Comparison of ENCODE assay signal across 1 mouse cellular context in the genomic region with DNA sequence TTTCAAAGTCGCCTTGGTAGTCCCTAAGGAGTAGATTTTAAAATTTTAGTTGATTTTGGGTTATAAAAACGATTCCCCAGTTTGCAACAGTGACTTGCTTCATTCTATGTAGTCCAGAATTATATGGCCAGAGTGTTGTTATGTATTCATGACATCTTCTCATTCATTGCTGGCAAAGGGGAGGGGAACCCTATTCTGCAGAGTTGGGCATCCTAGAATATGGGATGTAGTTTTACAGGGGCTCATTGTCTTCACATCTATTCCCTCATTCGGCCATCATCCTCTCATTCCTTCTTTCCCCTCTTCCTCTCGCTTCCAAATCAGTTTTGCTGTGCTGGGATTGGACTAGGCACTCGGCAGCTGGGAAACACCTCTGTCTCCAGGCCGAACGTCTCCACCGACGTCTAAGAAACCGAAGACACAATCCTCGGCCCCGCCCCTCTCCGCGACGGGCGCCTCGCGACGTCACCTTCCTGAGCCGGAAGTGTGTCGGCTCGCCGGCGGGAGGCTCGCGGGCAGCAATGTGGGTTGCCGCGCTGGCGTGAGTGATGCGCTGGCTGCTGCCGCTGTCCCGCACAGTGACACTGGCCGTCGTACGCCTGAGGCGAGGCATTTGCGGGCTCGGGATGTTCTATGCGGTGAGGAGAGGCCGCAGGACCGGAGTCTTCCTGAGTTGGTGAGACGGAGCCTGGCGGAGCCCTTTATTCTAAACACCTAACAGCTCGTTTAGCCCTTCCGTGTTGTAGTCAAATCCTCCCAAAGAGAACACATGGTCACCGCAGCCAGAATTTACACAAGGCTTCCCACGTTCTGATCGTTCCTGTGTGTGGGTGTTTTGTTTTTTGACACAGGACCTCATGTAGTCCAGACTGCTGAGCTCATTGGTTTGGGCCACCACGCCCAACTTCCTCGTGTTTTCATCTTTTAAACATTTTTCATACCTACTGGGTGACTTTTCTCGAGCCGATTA.
TF ChIP-seq lines count a peak whose summit lies in the region.

A gene (plus strand): TSS at position 462 of the 970 bp plus-strand sequence.

TF ChIP-seq in CH12.LX, 34 proteins besides CTCF, POLR2A, EP300 and RAD21 (continued from another document):
- TF ChIP-seq PAX5 (IDR thresholded peaks at IDR 0.05; ENCODE audit: low read length) (no peak), IRF4 (IDR thresholded peaks at IDR 0.05; ENCODE audit: low read depth, low read length) (no peak), SMC3 (IDR thresholded peaks at IDR 0.05; ENCODE audit: low read depth, low read length) (no peak), POLR2AphosphoS2 (IDR thresholded peaks at IDR 0.05; ENCODE audit: low read depth, low read length) (no peak; the same call in 1 of the 2 replicates), TBP (conservative IDR thresholded peaks at IDR 0.05; ENCODE audit: low read depth, low read length) (0 out of 2 replicates have a peak, but pooled peaks have one; percentile 44), ZNF384 (IDR thresholded peaks at IDR 0.05; ENCODE audit: low read depth, low read length) (no peak), CHD2 (IDR thresholded peaks at IDR 0.05; ENCODE audit: low read length) (no peak), MAFK (IDR thresholded peaks at IDR 0.05; ENCODE audit: insufficient replicate concordance, low read length) (0 out of 2 replicates have a peak, but pooled peaks have one; percentile 22), ETS1 (conservative IDR thresholded peaks at IDR 0.05; ENCODE audit: low read depth, low read length) (no peak), NRF1 (IDR thresholded peaks at IDR 0.05; ENCODE audit: low read depth, low read length) (no peak), KAT2A (IDR thresholded peaks at IDR 0.05; ENCODE audit: insufficient replicate concordance, low read length) (0 out of 2 replicates have a peak, but pooled peaks have one; percentile 60), MXI1 (IDR thresholded peaks at IDR 0.05; ENCODE audit: low read depth, low read length) (peak; percentile 98), BHLHE40 (IDR thresholded peaks at IDR 0.05; ENCODE audit: low read depth, low read length) (no peak), MEF2A (IDR thresholded peaks at IDR 0.05; ENCODE audit: borderline replicate concordance, low read depth, low read length) (peak; percentile 45; the same call in 1 of the 2 replicates), RCOR1 (conservative IDR thresholded peaks at IDR 0.05; ENCODE audit: low read depth, low read length) (no peak), ZMIZ1 (IDR thresholded peaks at IDR 0.05; ENCODE audit: low read depth, low read length) (peak; percentile 50; the same call in 1 of the 2 replicates), CHD1 (IDR thresholded peaks at IDR 0.05; ENCODE audit: low read depth, low read length) (no peak), MYC (IDR thresholded peaks at IDR 0.05; ENCODE audit: low read depth, low read length) (peak; percentile 77), JUN (IDR thresholded peaks at IDR 0.05; ENCODE audit: insufficient read depth, low read depth, low read length) (no peak), MAZ (IDR thresholded peaks at IDR 0.05; ENCODE audit: low read depth, low read length) (peak; percentile 55; the same call in 1 of the 2 replicates), UBTF (IDR thresholded peaks at IDR 0.05; ENCODE audit: low read depth, low read length) (no peak), E2F4 (IDR thresholded peaks at IDR 0.05; ENCODE audit: insufficient replicate concordance, low read depth, low read length) (no peak), SIN3A (IDR thresholded peaks at IDR 0.05; ENCODE audit: low read length) (peak; percentile 96), MAX (IDR thresholded peaks at IDR 0.05; ENCODE audit: low read length) (peak; percentile 79; the same call in 1 of the 2 replicates), NELFE (IDR thresholded peaks at IDR 0.05; ENCODE audit: low read depth, low read length) (peak; percentile 94)
